Mouse (Mus musculus): Measurements from ENCODE around the gene Esd.

Gene Esd

GRCm38 (mm10) chr14:74797386-74798062 is 65.4 kb downstream of the Esd start:
- DNase-seq: no peak

- DNase-seq: no peak
Observed at GRCm38 (mm10) chr14:74798063-74798890, 66.2 kb downstream of the Esd start.
